Mouse (Mus musculus) kidney, adult 2 months (tissue): ENCODE data around the gene Slco1a6. TPM values are rescaled to one million over a fixed set of nuclear protein-coding genes. Genes with fewer than 3 reads are reported as not detected.
"Not testable (repeated sequence)": the region's sequence is repeated elsewhere in the genome, so short reads cannot be mapped to it uniquely, and the experiment has no call there.

ENCODE experiments used
- DNase-seq: peaks from one replicate; pipeline ENCODE4 v3.0.0; 2021
- H3K27ac ChIP-seq: fragments of 200-500 bp; 2 replicates; pipeline ENCODE4 v1.5.1; 2012; ENCODE audit warnings: low read depth, low read length, control low read depth, inconsistent platforms; ENCODE audit not compliant: insufficient read depth
- H3K27me3 ChIP-seq: fragments of 200-500 bp; replicated peaks from 2 replicates; pipeline ENCODE4 v1.6.1; 2012; ENCODE audit warnings: mild to moderate bottlenecking, moderate library complexity, low read length, inconsistent platforms; ENCODE audit not compliant: control insufficient read depth, insufficient read depth
- H3K36me3 ChIP-seq: fragments of 200-500 bp; 2 replicates; pipeline ENCODE4 v1.6.1; 2012; ENCODE audit warnings: mild to moderate bottlenecking, moderate library complexity, low read length, inconsistent platforms; ENCODE audit not compliant: control insufficient read depth, insufficient read depth
- H3K4me1 ChIP-seq: fragments of 200-500 bp; 2 replicates; pipeline ENCODE4 v1.6.1; 2011; ENCODE audit warnings: low read length; ENCODE audit not compliant: control insufficient read depth, insufficient read depth
- H3K4me3 ChIP-seq: fragments of 200-500 bp; 2 replicates; pipeline ENCODE4 v1.5.1; 2011; ENCODE audit warnings: mild to moderate bottlenecking, low read depth, low read length, control low read depth; ENCODE audit not compliant: insufficient read depth
- CTCF ChIP-seq: fragments of 200-500 bp; conservative IDR thresholded peaks from 2 replicates; pipeline ENCODE4 v1.5.1; 2011; ENCODE audit warnings: low read depth, mild to moderate bottlenecking, control low read depth, low read length, moderate library complexity, mixed read lengths; ENCODE audit not compliant: insufficient read depth, insufficient read length
- POLR2A ChIP-seq: fragments of 200-500 bp; IDR thresholded peaks from one replicate; pipeline ENCODE4 v1.6.1; 2011; ENCODE audit warnings: low read depth, low read length, control low read depth
- WGBS: fragments of 180-500 bp; shearing (Covaris S2); methylation state at CpG from one replicate; pipeline ENCODE4 v1.1.7; 2018; 5-methylcytosine and 5-hydroxymethylcytosine counted together
- polyA plus RNA-seq: library from polyadenylated mRNA; depleted of rRNA; stranded (reverse); fragments of >200 nt; gene quantifications from 2 replicates; pipeline ENCODE4 v1.2.3, GENCODE M21; 2012

Gene Slco1a6
- polyA plus RNA-seq, 1 experiment: 41.4 TPM

DNA sequence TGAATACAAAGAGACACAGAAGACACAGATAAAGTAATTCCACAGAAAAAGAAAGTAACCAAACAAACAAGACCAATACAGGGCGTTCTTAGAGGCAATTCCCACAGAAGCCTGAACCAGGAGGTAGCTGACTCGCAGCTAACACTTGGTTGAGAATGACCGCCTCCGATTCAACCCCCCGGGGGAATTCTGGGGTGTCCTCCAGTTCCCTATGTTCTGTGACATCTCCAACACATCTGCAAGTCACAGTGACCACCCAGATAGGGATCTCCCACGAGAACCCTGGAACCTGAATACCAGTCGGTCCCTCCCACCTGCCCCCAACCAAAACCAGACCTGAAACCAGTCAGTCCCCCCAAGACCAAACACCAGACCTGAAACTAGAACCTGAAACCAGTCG, 14.1 kb downstream of the Slco1a6 start:
- H3K27me3 ChIP-seq: no peaks in the 10 kb centered on the region
- no peak overlapping the region for H3K4me3 ChIP-seq
- H3K36me3 ChIP-seq: no peaks in the 10 kb centered on the region
- peaks cover 4% of the 10 kb centered on the region; the same call in 1 of the 2 replicates for H3K4me1 ChIP-seq
- H3K27ac ChIP-seq: no peak overlapping the region
- TF ChIP-seq POLR2A (no peak), CTCF (no peak)
- DNase-seq: no peak
- 86% methylated on average over 8 of the region's 8 CpGs for WGBS

DNA sequence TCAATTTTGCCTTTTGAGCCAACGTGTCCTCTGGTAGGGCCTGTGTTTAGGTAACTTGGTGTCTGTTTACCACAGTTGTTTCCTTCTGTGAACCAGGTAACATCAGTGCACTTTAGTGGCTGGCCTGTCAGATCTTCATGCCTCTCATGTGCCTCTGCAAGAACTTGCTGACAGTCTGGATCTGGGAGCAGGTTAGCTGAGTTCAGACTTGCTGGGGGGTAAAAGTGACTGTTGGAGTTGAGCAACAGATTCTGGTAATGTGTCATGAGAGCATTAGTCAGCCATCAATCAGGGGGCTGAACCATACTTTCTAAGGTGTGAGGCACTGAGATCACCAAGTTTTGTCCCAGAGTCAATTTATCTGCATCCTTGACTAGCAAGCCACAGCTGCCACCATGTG, 16.4 kb downstream of the Slco1a6 start:
- Histone ChIP-seq H3K4me3 (no peak overlapping the region), H3K4me1 (peaks cover 4% of the 10 kb centered on the region; the same call in 1 of the 2 replicates), H3K27me3 (no peaks in the 10 kb centered on the region), H3K27ac (peak overlapping the region; percentile 59; the same call in 1 of the 2 replicates), H3K36me3 (no peaks in the 10 kb centered on the region)
- WGBS: 51% methylated on average over 1 of the region's 1 CpGs
- DNase-seq: peak; percentile 62
- no peak for TF ChIP-seq CTCF
- no peak for TF ChIP-seq POLR2A

DNA sequence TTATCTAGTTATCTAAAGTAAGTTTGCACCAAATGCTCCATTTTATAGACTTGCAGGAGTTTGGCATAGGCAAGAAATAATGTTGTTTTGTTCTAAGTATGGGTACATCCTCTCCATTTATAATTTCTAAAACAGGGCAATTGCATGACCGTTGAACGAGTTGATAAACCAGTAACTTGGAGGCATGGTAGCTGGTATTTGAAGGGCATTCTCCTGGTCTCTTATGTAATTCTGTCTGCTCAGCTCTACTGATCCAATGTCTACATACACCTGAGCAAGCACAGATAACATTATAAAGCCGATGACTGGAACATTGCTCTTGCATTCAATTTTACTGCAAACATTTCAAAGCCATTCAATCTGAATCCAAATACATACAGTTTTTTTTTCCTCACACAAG, 20.9 kb downstream of the Slco1a6 start:
- H3K27ac ChIP-seq: peak overlapping the region; percentile 89
- WGBS: 55% methylated on average over 3 of the region's 3 CpGs
- TF ChIP-seq CTCF: no peak
- no peak for TF ChIP-seq POLR2A

DNA sequence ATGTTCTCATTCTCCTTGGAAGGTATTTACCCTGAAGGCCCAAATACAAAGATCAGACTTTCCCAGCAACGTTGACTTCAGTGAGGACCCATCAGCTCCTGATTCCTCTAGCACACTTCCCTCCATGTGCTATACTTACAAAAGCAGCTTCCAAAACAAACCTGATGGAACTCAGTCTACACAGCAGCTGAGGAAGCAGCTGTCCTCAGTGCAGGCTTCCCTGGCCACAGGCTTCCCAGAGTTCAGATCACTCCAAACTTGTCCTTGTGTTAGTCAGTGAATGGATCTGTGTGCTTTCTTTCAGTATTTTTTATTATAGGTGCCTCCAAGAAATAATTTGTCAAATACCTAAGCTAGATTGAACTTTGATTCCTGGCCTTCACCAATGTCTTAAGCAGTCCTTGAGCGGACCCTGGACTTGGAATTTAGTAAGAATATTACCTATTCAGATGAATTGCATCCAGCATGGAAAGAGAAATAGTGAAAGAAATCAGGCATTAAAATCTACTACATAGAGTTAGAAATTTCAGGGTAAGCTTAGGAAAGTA, 22.4 kb downstream of the Slco1a6 start:
- peak; percentile 74 for DNase-seq
- Histone ChIP-seq H3K27ac (peak overlapping the region; percentile 87), H3K4me1 (no peaks in the 10 kb centered on the region; the same call in 1 of the 2 replicates), H3K36me3 (no peaks in the 10 kb centered on the region), H3K4me3 (peak overlapping the region; percentile 48), H3K27me3 (no peaks in the 10 kb centered on the region)
- WGBS: 55% methylated on average over 2 of the region's 2 CpGs
- TF ChIP-seq POLR2A: no peak

More for the DNA sequence above, 20.9 kb downstream of the Slco1a6 start:
- Histone ChIP-seq H3K4me1 (peaks cover 4% of the 10 kb centered on the region; the same call in 1 of the 2 replicates), H3K4me3 (no peak overlapping the region), H3K36me3 (no peaks in the 10 kb centered on the region), H3K27me3 (no peaks in the 10 kb centered on the region)
- peak; percentile 58 for DNase-seq

DNA sequence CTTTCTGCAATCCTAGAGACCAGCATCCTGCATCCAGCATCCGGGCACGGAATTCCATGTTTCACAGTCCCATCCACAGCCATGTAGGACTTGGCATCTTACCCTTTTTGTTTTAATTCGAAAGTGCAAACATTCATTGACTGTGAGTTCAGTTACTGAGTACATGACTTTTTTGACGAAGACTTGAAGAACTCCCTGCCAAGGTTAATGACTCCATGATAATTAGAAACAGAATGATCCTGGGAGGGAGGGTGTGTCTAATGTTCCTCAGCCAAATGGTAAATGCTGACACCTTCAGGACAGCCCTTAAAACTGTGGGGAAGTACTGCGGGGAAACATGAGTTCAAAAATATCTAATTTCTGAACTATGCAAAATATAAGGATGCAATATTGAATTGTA, 44.9 kb downstream of the Slco1a6 start:
- H3K4me3 ChIP-seq: no peak overlapping the region
- no peaks in the 10 kb centered on the region; the same call in 1 of the 2 replicates for H3K36me3 ChIP-seq
- no peaks in the 10 kb centered on the region for H3K4me1 ChIP-seq
- TF ChIP-seq CTCF: no peak
- no peak for TF ChIP-seq POLR2A
- peak; percentile 73 for DNase-seq
- H3K27me3 ChIP-seq: no peaks in the 10 kb centered on the region
- peak overlapping the region; percentile 16; the same call in 1 of the 2 replicates for H3K27ac ChIP-seq
- 56% methylated on average over 5 of the region's 5 CpGs for WGBS

DNA sequence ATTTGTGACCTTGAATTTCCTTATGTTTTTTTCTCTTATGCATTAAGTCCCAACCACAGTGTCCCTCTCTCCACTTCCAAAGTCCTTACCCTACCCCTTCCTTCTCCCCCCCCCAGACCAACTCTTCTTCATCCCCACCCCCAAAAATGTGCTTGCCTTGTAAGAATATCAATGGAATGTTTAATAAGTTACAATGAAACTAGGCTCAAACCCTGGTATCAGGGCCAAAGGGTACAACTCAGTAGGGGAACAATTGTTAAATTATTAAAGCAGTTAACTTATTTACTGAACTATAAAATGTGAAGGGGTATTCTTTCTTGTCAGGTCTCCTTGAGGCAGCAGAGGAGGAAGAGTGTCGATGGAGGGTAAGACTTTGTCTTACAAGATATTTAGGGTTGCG, 47.1 kb downstream of the Slco1a6 start:
- peak overlapping the region; percentile 78 for H3K27ac ChIP-seq
- TF ChIP-seq POLR2A (no peak), CTCF (no peak)
- 56% methylated on average over 2 of the region's 2 CpGs for WGBS
- H3K36me3 ChIP-seq: peaks cover 4% of the 10 kb centered on the region
- no peaks in the 10 kb centered on the region for H3K4me1 ChIP-seq
- peak; percentile 79 for DNase-seq
- no peaks in the 10 kb centered on the region for H3K27me3 ChIP-seq
- no peak overlapping the region for H3K4me3 ChIP-seq

DNA sequence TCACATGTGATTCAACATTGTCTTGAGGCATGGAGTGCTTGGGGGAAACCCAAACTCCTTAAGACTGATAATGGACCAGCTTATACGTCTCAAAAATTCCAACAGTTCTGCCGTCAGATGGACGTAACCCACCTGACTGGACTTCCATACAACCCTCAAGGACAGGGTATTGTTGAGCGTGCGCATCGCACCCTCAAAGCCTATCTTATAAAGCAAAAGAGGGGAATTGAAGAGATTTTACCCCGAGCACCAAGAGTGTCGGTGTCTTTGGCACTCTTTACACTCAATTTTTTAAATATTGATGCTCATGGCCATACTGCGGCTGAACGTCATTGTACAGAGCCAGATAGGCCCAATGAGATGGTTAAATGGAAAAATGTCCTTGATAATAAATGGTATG, 54.2 kb downstream of the Slco1a6 start:
- 96% methylated on average over 7 of the region's 10 CpGs for WGBS
- H3K4me1 ChIP-seq, H3K27ac ChIP-seq, H3K36me3 ChIP-seq, H3K4me3 ChIP-seq, H3K27me3 ChIP-seq, DNase-seq: not testable (repeated sequence)

DNA sequence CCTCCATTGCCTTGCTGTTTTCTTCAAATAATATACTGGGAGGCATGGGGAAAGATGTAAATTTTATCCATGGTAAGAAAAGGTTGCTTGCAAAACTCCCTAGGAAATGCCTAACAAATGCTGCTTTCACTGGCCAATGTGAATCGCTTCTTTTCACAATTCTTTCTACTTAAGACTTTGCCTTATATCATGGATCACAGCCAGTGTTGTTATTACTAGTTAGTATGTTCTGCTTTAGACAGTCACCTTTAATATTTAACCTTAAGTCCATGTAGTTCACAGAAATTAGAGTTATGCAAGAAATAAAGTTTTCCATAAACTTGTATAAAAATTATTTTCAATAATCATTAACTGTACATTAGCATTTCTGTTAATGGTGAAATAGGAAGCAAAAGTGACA, 60.0 kb downstream of the Slco1a6 start:
- WGBS: 64% methylated on average over 1 of the region's 1 CpGs
- H3K27me3 ChIP-seq: no peaks in the 10 kb centered on the region

More for the DNA sequence above, 60.0 kb downstream of the Slco1a6 start:
- DNase-seq: peak; percentile 51
- no peaks in the 10 kb centered on the region for H3K36me3 ChIP-seq
- no peaks in the 10 kb centered on the region for H3K4me1 ChIP-seq
- TF ChIP-seq CTCF (no peak), POLR2A (no peak)
- no peak overlapping the region; the same call in 1 of the 2 replicates for H3K27ac ChIP-seq
- H3K4me3 ChIP-seq: no peak overlapping the region
